Mouse (Mus musculus) ZHBTc4 (cell line): Measurements from ENCODE around the gene Atp2b2.
A peak's percentile ranks its signal among the peaks of the same experiment; 100 is the strongest.

Experiments used
- DNase-seq: peaks from one replicate; pipeline ENCODE4 v3.0.0-alpha.2; 2011; ENCODE audit warnings: low read depth, low spot score

Gene Atp2b2

GRCm38 (mm10) chr6:113857310-113857873 lies 185.0 kb downstream of the Atp2b2 start:
- no peak for DNase-seq

GRCm38 (mm10) chr6:113856790-113857189 lies 185.6 kb downstream of the Atp2b2 start:
- DNase-seq = no peak

- DNase-seq = no peak
Measured at GRCm38 (mm10) chr6:113856095-113856646, 186.2 kb downstream of the Atp2b2 start.

GRCm38 (mm10) chr6:113855581-113855980 lies 186.8 kb downstream of the Atp2b2 start:
- no peak for DNase-seq

GRCm38 (mm10) chr6:113852318-113852717 lies 190.1 kb downstream of the Atp2b2 start:
- peak; percentile 95 for DNase-seq

GRCm38 (mm10) chr6:113849819-113850218 lies 192.6 kb downstream of the Atp2b2 start:
- no peak for DNase-seq

GRCm38 (mm10) chr6:113848655-113849054 lies 193.8 kb downstream of the Atp2b2 start:
- no peak for DNase-seq

- no peak for DNase-seq
Measured at GRCm38 (mm10) chr6:113847092-113847491, 195.3 kb downstream of the Atp2b2 start.

- DNase-seq = peak; percentile 30
Measured at GRCm38 (mm10) chr6:113843248-113843647, 199.2 kb downstream of the Atp2b2 start.

GRCm38 (mm10) chr6:113838493-113838892 lies 203.9 kb downstream of the Atp2b2 start:
- peak; percentile 5 for DNase-seq

- no peak for DNase-seq
Measured at GRCm38 (mm10) chr6:113837740-113838139, 204.7 kb downstream of the Atp2b2 start.

GRCm38 (mm10) chr6:113836545-113836944 lies 205.9 kb downstream of the Atp2b2 start:
- DNase-seq = no peak

- DNase-seq = no peak
Measured at GRCm38 (mm10) chr6:113830463-113830862, 211.9 kb downstream of the Atp2b2 start.

GRCm38 (mm10) chr6:113827309-113827708 lies 215.1 kb downstream of the Atp2b2 start:
- no peak for DNase-seq

- DNase-seq = peak; percentile 72
Measured at GRCm38 (mm10) chr6:113822417-113822816, 220.0 kb downstream of the Atp2b2 start.

GRCm38 (mm10) chr6:113816690-113817089 lies 225.7 kb downstream of the Atp2b2 start:
- DNase-seq = no peak

GRCm38 (mm10) chr6:113811462-113811861 lies 231.0 kb downstream of the Atp2b2 start:
- no peak for DNase-seq

GRCm38 (mm10) chr6:113810667-113811066 lies 231.7 kb downstream of the Atp2b2 start:
- no peak for DNase-seq

- no peak for DNase-seq
Measured at GRCm38 (mm10) chr6:113806241-113806640, 236.2 kb downstream of the Atp2b2 start.

- no peak for DNase-seq
Measured at GRCm38 (mm10) chr6:113801233-113801632, 241.2 kb downstream of the Atp2b2 start.

- DNase-seq = no peak
Measured at GRCm38 (mm10) chr6:113799915-113800314, 242.5 kb downstream of the Atp2b2 start.

- no peak for DNase-seq
Measured at GRCm38 (mm10) chr6:113799349-113799748, 243.1 kb downstream of the Atp2b2 start.

- DNase-seq = no peak
Measured at GRCm38 (mm10) chr6:113798921-113799320, 243.5 kb downstream of the Atp2b2 start.

- DNase-seq = peak; percentile 27
Measured at GRCm38 (mm10) chr6:113795241-113795702, 247.1 kb downstream of the Atp2b2 start.
